8 mouse cellular contexts compared by ENCODE assay signal in genomic region chr9:35123804-35124677, GRCm38 (mm10). TPM values are rescaled to one million over a fixed set of nuclear protein-coding genes. Genes with fewer than 3 reads are reported as not detected.
A peak's percentile ranks its signal among the peaks of the same experiment; 100 is the strongest.
DNase-seq lines count a peak whose midpoint lies in the region; ATAC-seq lines count a peak whose summit lies in the region.

No protein-coding gene starts in this region.

- 85% methylated on average over 11 of the region's 11 CpGs for WGBS in hindbrain, embryonic 10.5 days
- WGBS in hindbrain, embryonic 13.5 days, result 89% methylated on average over 11 of the region's 11 CpGs
- WGBS in lung, embryonic 16.5 days, result 63% methylated on average over 11 of the region's 11 CpGs
- 91% methylated on average over 11 of the region's 11 CpGs for WGBS in midbrain, embryonic 16.5 days

- H3K27ac ChIP-seq in hindbrain, embryonic 10.5 days, result peak overlapping the region; percentile 16; the same call in 1 of the 2 replicates
- no peak overlapping the region for H3K27ac ChIP-seq in hindbrain, embryonic 13.5 days
- H3K27ac ChIP-seq in lung, embryonic 16.5 days (ENCODE audit: low read length), result peak overlapping the region; percentile 78
- H3K27ac ChIP-seq in midbrain, embryonic 16.5 days (ENCODE audit: low read length), result no peak overlapping the region

- DNase-seq in hindbrain, embryonic 10.5 days (ENCODE audit: low spot score), result no peak
- DNase-seq in thymus, postnatal 10 days (ENCODE audit: low spot score in 2 of 2), result peak; percentile 21 to 42
- DNase-seq in ovary, postnatal 10 days (ENCODE audit: low spot score), result no peak
- no peak for DNase-seq in right cerebral cortex, postnatal 25 days

- no peak overlapping the region for H3K4me2 ChIP-seq in hindbrain, embryonic 13.5 days
- no peak overlapping the region for H3K4me2 ChIP-seq in lung, embryonic 16.5 days (ENCODE audit: low read depth, low read length)
- no peak overlapping the region for H3K4me2 ChIP-seq in midbrain, embryonic 16.5 days (ENCODE audit: low read length)

- H3K9me3 ChIP-seq in hindbrain, embryonic 10.5 days, result no peaks in the 10 kb centered on the region
- H3K9me3 ChIP-seq in hindbrain, embryonic 13.5 days, result no peaks in the 10 kb centered on the region
- no peaks in the 10 kb centered on the region for H3K9me3 ChIP-seq in lung, embryonic 16.5 days (ENCODE audit: control insufficient read depth, low read length)
- no peaks in the 10 kb centered on the region for H3K9me3 ChIP-seq in midbrain, embryonic 16.5 days (replicated peaks; ENCODE audit: control insufficient read depth, low read length, poor library complexity, severe bottlenecking)

- peaks cover 10% of the 10 kb centered on the region; the same call in 1 of the 2 replicates for H3K4me1 ChIP-seq in hindbrain, embryonic 10.5 days (replicated peaks)
- H3K4me1 ChIP-seq in hindbrain, embryonic 13.5 days (replicated peaks), result no peaks in the 10 kb centered on the region
- H3K4me1 ChIP-seq in lung, embryonic 16.5 days (replicated peaks; ENCODE audit: control insufficient read depth, insufficient read depth, low read length), result peaks cover 29% of the 10 kb centered on the region
- H3K4me1 ChIP-seq in midbrain, embryonic 16.5 days (ENCODE audit: control insufficient read depth, insufficient read depth, low read length), result no peaks in the 10 kb centered on the region

- peaks cover 83% of the 10 kb centered on the region for H3K36me3 ChIP-seq in hindbrain, embryonic 10.5 days
- H3K36me3 ChIP-seq in hindbrain, embryonic 13.5 days, result peaks cover 46% of the 10 kb centered on the region
- peaks cover 4% of the 10 kb centered on the region for H3K36me3 ChIP-seq in lung, embryonic 16.5 days (ENCODE audit: control insufficient read depth, insufficient read depth, low read length)
- H3K36me3 ChIP-seq in midbrain, embryonic 16.5 days (ENCODE audit: control insufficient read depth, insufficient read depth, low read length), result peaks cover 12% of the 10 kb centered on the region; the same call in 1 of the 2 replicates

- H3K4me3 ChIP-seq in hindbrain, embryonic 10.5 days, result no peak overlapping the region
- H3K4me3 ChIP-seq in hindbrain, embryonic 13.5 days, result no peak overlapping the region
- no peak overlapping the region for H3K4me3 ChIP-seq in lung, embryonic 16.5 days (ENCODE audit: low read length)
- no peak overlapping the region for H3K4me3 ChIP-seq in midbrain, embryonic 16.5 days (ENCODE audit: low read depth, low read length)

- ATAC-seq in hindbrain, embryonic 13.5 days (ENCODE audit: low FRiP score), result no peak
- ATAC-seq in erythroblast, adult 5-6 weeks (replicated peaks; ENCODE audit: low FRiP score, poor library complexity, severe bottlenecking), result peak; percentile 37; the same call in 1 of the 2 replicates
- 0 out of 2 replicates have a peak, but pooled peaks have one; percentile 12 for ATAC-seq in lung, embryonic 16.5 days (ENCODE audit: low read depth)
- no peak for ATAC-seq in midbrain, embryonic 16.5 days

- no peak overlapping the region for H3K9ac ChIP-seq in hindbrain, embryonic 13.5 days
- H3K9ac ChIP-seq in lung, embryonic 16.5 days (ENCODE audit: low read length), result no peak overlapping the region
- H3K9ac ChIP-seq in midbrain, embryonic 16.5 days (ENCODE audit: low read depth, low read length), result no peak overlapping the region

- no peaks in the 10 kb centered on the region for H3K27me3 ChIP-seq in hindbrain, embryonic 10.5 days (ENCODE audit: insufficient read depth, poor library complexity, severe bottlenecking)
- H3K27me3 ChIP-seq in hindbrain, embryonic 13.5 days, result no peaks in the 10 kb centered on the region
- H3K27me3 ChIP-seq in lung, embryonic 16.5 days (ENCODE audit: control insufficient read depth, insufficient read depth, low read depth, low read length), result no peaks in the 10 kb centered on the region
- H3K27me3 ChIP-seq in midbrain, embryonic 16.5 days (ENCODE audit: control insufficient read depth, insufficient read depth, low read depth, low read length), result no peaks in the 10 kb centered on the region

RNA-seq across cellular contexts. Expression of gene St3gal4, which starts 5.0 kb away (rescaled TPM):
- 10.3 and 11.5 TPM in 2 replicates for polyA plus RNA-seq in hindbrain, embryonic 10.5 days (2016; fragmentation: Nextera tagmentation; extraction: Ambion mirVana)
- 9.8 and 11.1 TPM in 2 replicates for polyA plus RNA-seq in hindbrain, embryonic 13.5 days (2015; fragmentation: Nextera tagmentation; extraction: Ambion mirVana)
- total RNA-seq in erythroblast, adult 5-6 weeks (2015; ENCODE audit: low replicate concordance), result 8.6 and 18.6 TPM in 2 replicates
- total RNA-seq in erythroblast, adult 5-6 weeks (2017; ENCODE audit: low replicate concordance), result 10.1 and 33.9 TPM in 2 replicates
- polyA plus RNA-seq in lung, embryonic 16.5 days (2015; fragmentation: Nextera tagmentation; extraction: Ambion mirVana), result 38.2 and 39.3 TPM in 2 replicates
- 15.9 and 17.9 TPM in 2 replicates for polyA plus RNA-seq in midbrain, embryonic 16.5 days (2015; fragmentation: Nextera tagmentation; extraction: Ambion mirVana)

RNA-seq across cellular contexts. Expression of gene Dcps, which starts 51.8 kb away (rescaled TPM):
- 99.8 and 101 TPM in 2 replicates for polyA plus RNA-seq in hindbrain, embryonic 10.5 days (2016; fragmentation: Nextera tagmentation; extraction: Ambion mirVana)
- 78.0 and 80.1 TPM in 2 replicates for polyA plus RNA-seq in hindbrain, embryonic 13.5 days (2015; fragmentation: Nextera tagmentation; extraction: Ambion mirVana)
- 6.1 and 7.5 TPM in 2 replicates for total RNA-seq in erythroblast, adult 5-6 weeks (2015; ENCODE audit: low replicate concordance)
- 7.4 and 8.3 TPM in 2 replicates for total RNA-seq in erythroblast, adult 5-6 weeks (2017; ENCODE audit: low replicate concordance)
- 85.6 and 86.3 TPM in 2 replicates for polyA plus RNA-seq in lung, embryonic 16.5 days (2015; fragmentation: Nextera tagmentation; extraction: Ambion mirVana)
- polyA plus RNA-seq in midbrain, embryonic 16.5 days (2015; fragmentation: Nextera tagmentation; extraction: Ambion mirVana), result 73.4 and 79.2 TPM in 2 replicates

Comparison
In these comparisons a context has a peak if more than half of its experiments do, and no peak if none do; other contexts are left out.
1. H3K27ac ChIP-seq: peak in hindbrain, embryonic 10.5 days (single experiment) and lung, embryonic 16.5 days (single experiment); none in hindbrain, embryonic 13.5 days (single experiment) and midbrain, embryonic 16.5 days (single experiment).
2. DNase-seq: peak in thymus, postnatal 10 days (2 of 2); none in hindbrain, embryonic 10.5 days (single experiment), ovary, postnatal 10 days (single experiment) and right cerebral cortex, postnatal 25 days (single experiment).
3. ATAC-seq: peak in erythroblast, adult 5-6 weeks (single experiment) and lung, embryonic 16.5 days (single experiment); none in hindbrain, embryonic 13.5 days (single experiment) and midbrain, embryonic 16.5 days (single experiment).